Mouse (Mus musculus): ENCODE measurements around the gene Lgals2.
"Not testable (repeated sequence)": the region's sequence is repeated elsewhere in the genome, so short reads cannot be mapped to it uniquely, and the experiment has no call there.

The Lgals2 gene

GRCm38 (mm10) chr15:78873803-78874435 lies 18.6 kb upstream of the Lgals2 start:
- no peak for DNase-seq

GRCm38 (mm10) chr15:78872021-78872608 lies 16.8 kb upstream of the Lgals2 start:
- DNase-seq = no peak

DNA sequence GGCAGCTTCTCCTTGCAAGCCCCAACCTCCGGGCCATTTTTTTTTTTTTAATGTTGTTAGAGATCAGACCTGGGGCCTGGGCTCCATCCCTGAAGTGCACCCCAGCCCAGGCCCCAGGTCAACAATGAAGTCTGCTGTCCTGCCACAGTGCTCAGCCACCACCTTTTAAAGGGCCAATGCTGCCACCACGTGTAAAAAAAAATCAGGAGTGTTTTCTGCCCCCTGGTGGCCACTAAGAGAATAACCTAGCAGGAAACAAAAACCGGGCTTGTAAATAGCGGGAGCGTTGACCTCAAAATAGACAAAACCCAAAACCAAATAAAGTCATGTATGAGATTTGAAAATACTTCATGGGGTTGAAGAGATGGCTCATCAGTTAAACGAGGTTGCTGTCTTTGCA lies 14.4 kb upstream of the Lgals2 start:
- peak; percentile 72 for DNase-seq

- no peak for DNase-seq
Observed at GRCm38 (mm10) chr15:78868826-78869233, 13.5 kb upstream of the Lgals2 start.

DNA sequence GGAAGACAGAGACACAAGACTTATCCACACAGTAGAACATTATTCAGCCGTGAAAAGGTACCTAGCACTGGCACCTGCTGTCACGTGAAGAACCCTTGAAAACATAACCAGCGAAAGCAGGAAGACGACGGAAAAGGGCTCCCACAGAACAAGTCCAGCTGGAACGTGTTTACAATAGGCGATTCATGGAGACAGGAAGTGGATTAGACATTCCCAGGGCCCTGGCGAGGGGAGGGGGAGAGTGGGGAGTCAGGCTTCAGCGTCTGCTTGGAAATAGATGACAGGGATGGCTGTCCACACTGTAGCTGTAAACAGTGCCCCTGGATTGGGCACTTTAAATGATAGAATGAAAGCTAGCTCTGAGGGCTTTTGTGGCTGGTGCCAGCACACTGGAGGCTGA lies 13.1 kb upstream of the Lgals2 start:
- no peak for DNase-seq

- no peak for DNase-seq
Observed at GRCm38 (mm10) chr15:78863852-78864253, 8.5 kb upstream of the Lgals2 start.

GRCm38 (mm10) chr15:78863154-78863553 lies 7.8 kb upstream of the Lgals2 start:
- DNase-seq = no peak

- no peak for DNase-seq
Observed at GRCm38 (mm10) chr15:78862280-78862679, 7.0 kb upstream of the Lgals2 start.

GRCm38 (mm10) chr15:78859714-78860113 lies 4.4 kb upstream of the Lgals2 start:
- DNase-seq = no peak

- DNase-seq = peak; percentile 83
Observed at GRCm38 (mm10) chr15:78859311-78859710, 4.0 kb upstream of the Lgals2 start.

GRCm38 (mm10) chr15:78857009-78857408 lies 1.7 kb upstream of the Lgals2 start:
- peak; percentile 65 for DNase-seq

- DNase-seq = peak; percentile 92
Observed at GRCm38 (mm10) chr15:78851505-78852153, 3.7 kb downstream of the Lgals2 start.

- DNase-seq = no peak
Observed at GRCm38 (mm10) chr15:78850944-78851343, 4.4 kb downstream of the Lgals2 start.

DNA sequence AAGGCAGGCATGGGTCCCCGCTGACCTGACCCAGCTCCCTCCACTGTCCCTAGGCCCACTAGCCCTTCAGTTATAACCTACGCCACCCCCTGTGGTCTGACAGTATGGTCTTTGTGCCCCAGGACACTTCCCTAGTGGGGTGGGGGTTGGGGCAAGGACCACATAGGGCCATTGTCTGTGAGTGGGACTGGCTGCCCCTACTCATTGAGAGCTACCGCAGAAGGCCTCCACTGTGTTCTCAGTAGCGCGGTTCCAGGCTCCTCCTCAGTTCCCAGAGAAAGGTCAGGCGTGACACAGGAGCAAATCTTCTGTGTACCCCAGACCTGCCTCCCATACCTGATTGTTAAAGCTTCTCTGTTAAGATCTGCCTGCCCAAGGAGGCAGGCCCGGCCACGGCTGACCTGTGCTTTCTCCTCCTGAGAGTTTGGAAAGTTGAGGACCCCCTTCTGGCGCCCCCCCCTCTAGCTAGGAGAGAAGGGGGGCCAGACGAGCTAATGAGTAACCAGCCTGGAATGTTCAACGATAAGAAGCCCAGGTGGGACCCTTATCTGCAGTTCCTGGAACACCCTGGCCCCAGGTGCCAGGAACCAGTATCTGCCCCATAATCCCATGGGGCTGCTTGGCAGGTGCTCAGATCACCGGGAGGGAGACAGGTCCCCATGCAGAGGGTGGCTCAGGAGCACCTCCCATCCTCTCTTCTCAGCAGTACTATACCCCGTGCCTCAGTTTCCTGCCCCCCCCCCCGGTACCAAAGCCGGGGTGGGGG lies 5.1 kb downstream of the Lgals2 start:
- DNase-seq = peak; percentile 27

- DNase-seq = no peak
Observed at GRCm38 (mm10) chr15:78849485-78849884, 5.8 kb downstream of the Lgals2 start.

- DNase-seq = peak; percentile 84
Observed at GRCm38 (mm10) chr15:78848467-78848866, 6.9 kb downstream of the Lgals2 start.

- not testable (repeated sequence) for DNase-seq
Observed at GRCm38 (mm10) chr15:78846805-78847204, 8.5 kb downstream of the Lgals2 start.

GRCm38 (mm10) chr15:78846352-78846751 lies 9.0 kb downstream of the Lgals2 start:
- no peak for DNase-seq

- no peak for DNase-seq
Observed at GRCm38 (mm10) chr15:78845867-78846266, 9.5 kb downstream of the Lgals2 start.

- no peak for DNase-seq
Observed at GRCm38 (mm10) chr15:78845321-78845720, 10.0 kb downstream of the Lgals2 start.

GRCm38 (mm10) chr15:78844791-78845190 lies 10.5 kb downstream of the Lgals2 start:
- DNase-seq = no peak

- no peak for DNase-seq
Observed at GRCm38 (mm10) chr15:78843581-78844469, 11.5 kb downstream of the Lgals2 start.
